Mouse (Mus musculus) CH12.LX (cell line): Measurements from ENCODE around the gene Myo5a. TPM values are rescaled to one million over a fixed set of nuclear protein-coding genes. Genes with fewer than 3 reads are reported as not detected.

Experiments
- DNase-seq: peaks from one replicate; pipeline ENCODE4 v3.0.0-alpha.2; 2013; ENCODE audit errors: extremely low read depth
- H3K27ac ChIP-seq: 2 replicates; pipeline ENCODE4 v1.5.1; 2012; ENCODE audit warnings: low read depth, mild to moderate bottlenecking, control low read depth, moderate library complexity; ENCODE audit not compliant: insufficient read depth
- H3K27me3 ChIP-seq: replicated peaks from 2 replicates; pipeline ENCODE3; 2012; ENCODE audit warnings: inconsistent platforms
- H3K36me3 ChIP-seq, 2 experiments: replicated peaks in 1 of 2; 2 replicates each; pipeline versions ENCODE3 to v1.6.1; 2012; ENCODE audit warnings: inconsistent platforms in 1 of 2, low read length in 1 of 2, mild to moderate bottlenecking in 1 of 2, mixed read lengths in 1 of 2, moderate library complexity in 1 of 2; ENCODE audit not compliant: control insufficient read depth in 1 of 2, insufficient read depth in 1 of 2
- H3K4me1 ChIP-seq, 2 experiments: 2 replicates each; pipeline ENCODE4 v1.6.1; 2012; ENCODE audit warnings: inconsistent platforms in 1 of 2, moderate library complexity in 1 of 2; ENCODE audit not compliant: insufficient read depth in 2 of 2, control insufficient read depth in 1 of 2
- H3K4me2 ChIP-seq: 2 replicates; pipeline ENCODE4 v1.6.1; 2012; ENCODE audit warnings: low read depth, mild to moderate bottlenecking, control low read depth; ENCODE audit not compliant: poor library complexity, insufficient read depth, severe bottlenecking
- H3K4me3 ChIP-seq, 3 experiments: fragments of 150-350 bp in 1 of 3; sonication (generic) in 1 of 3; replicated peaks in 1 of 3; 2 replicates each; pipeline versions ENCODE3 to v1.5.1; 2011 to 2012; ENCODE audit warnings: low read depth in 2 of 3, low read length in 2 of 3, mild to moderate bottlenecking in 2 of 3, moderate library complexity in 2 of 3, control low read depth in 1 of 3, improper control_type of control experiment in 1 of 3, inconsistent platforms in 1 of 3, mixed read lengths in 1 of 3; ENCODE audit not compliant: poor library complexity in 1 of 3
- H3K79me2 ChIP-seq: replicated peaks from 2 replicates; pipeline ENCODE4 v1.6.1; 2012; ENCODE audit warnings: mild to moderate bottlenecking, moderate library complexity; ENCODE audit not compliant: control insufficient read depth, poor library complexity, insufficient read depth, severe bottlenecking; ENCODE audit errors: extremely low read depth
- H3K9ac ChIP-seq: 2 replicates; pipeline ENCODE4 v1.6.1; 2012; ENCODE audit warnings: low read depth, mild to moderate bottlenecking, control low read depth, moderate library complexity; ENCODE audit not compliant: insufficient read depth
- H3K9me3 ChIP-seq: replicated peaks from 2 replicates; pipeline ENCODE3; 2012; ENCODE audit warnings: low read length, inconsistent platforms, mixed read lengths
- ELF1 ChIP-seq: IDR thresholded peaks from 2 replicates; pipeline ENCODE4 v1.6.1; 2014; ENCODE audit warnings: low read depth, mild to moderate bottlenecking, inconsistent platforms, low read length, improper control_type of control experiment
- ETS1 ChIP-seq: conservative IDR thresholded peaks from 2 replicates; pipeline ENCODE4 v1.6.1; 2012; ENCODE audit warnings: low read depth, mild to moderate bottlenecking, inconsistent platforms, low read length, improper control_type of control experiment, moderate library complexity
- JUN ChIP-seq: IDR thresholded peaks from 2 replicates; pipeline ENCODE4 v1.6.1; 2011; ENCODE audit warnings: low read depth, mild to moderate bottlenecking, low read length, improper control_type of control experiment, moderate library complexity; ENCODE audit not compliant: insufficient read depth
- MAFK ChIP-seq: IDR thresholded peaks from 2 replicates; pipeline ENCODE4 v1.6.1; 2011; ENCODE audit warnings: low read length, improper control_type of control experiment; ENCODE audit not compliant: insufficient replicate concordance
- MAZ ChIP-seq: IDR thresholded peaks from 2 replicates; pipeline ENCODE4 v1.6.1; 2012; ENCODE audit warnings: low read depth, mild to moderate bottlenecking, inconsistent platforms, low read length, improper control_type of control experiment, moderate library complexity
- MXI1 ChIP-seq: IDR thresholded peaks from 2 replicates; pipeline ENCODE4 v1.6.1; 2011; ENCODE audit warnings: mild to moderate bottlenecking, low read depth, low read length, improper control_type of control experiment
- MYC ChIP-seq: IDR thresholded peaks from 2 replicates; pipeline ENCODE4 v1.6.1; 2011; ENCODE audit warnings: low read depth, mild to moderate bottlenecking, improper control_type of control experiment, low read length
- PAX5 ChIP-seq: IDR thresholded peaks from 2 replicates; pipeline ENCODE4 v1.6.1; 2012; ENCODE audit warnings: low read length, inconsistent platforms, mixed read lengths
- POLR2A ChIP-seq: IDR thresholded peaks from 2 replicates; pipeline ENCODE4 v1.6.1; 2011; ENCODE audit warnings: low read depth, mild to moderate bottlenecking, improper control_type of control experiment, low read length
- RAD21 ChIP-seq: IDR thresholded peaks from 2 replicates; pipeline ENCODE4 v1.6.1; 2011; ENCODE audit warnings: low read depth, mild to moderate bottlenecking, low read length, improper control_type of control experiment, moderate library complexity
- SMC3 ChIP-seq: IDR thresholded peaks from 2 replicates; pipeline ENCODE4 v1.6.1; 2011; ENCODE audit warnings: low read depth, low read length, improper control_type of control experiment
- TBP ChIP-seq: conservative IDR thresholded peaks from 2 replicates; pipeline ENCODE4 v1.6.1; 2011; ENCODE audit warnings: low read depth, low read length, improper control_type of control experiment
- UBTF ChIP-seq: IDR thresholded peaks from 2 replicates; pipeline ENCODE4 v1.6.1; 2012; ENCODE audit warnings: low read depth, mild to moderate bottlenecking, inconsistent platforms, low read length, improper control_type of control experiment, moderate library complexity
- USF2 ChIP-seq: conservative IDR thresholded peaks from 2 replicates; pipeline ENCODE4 v1.6.1; 2011; ENCODE audit warnings: low read depth, low read length, improper control_type of control experiment
- ZKSCAN1 ChIP-seq: IDR thresholded peaks from 2 replicates; pipeline ENCODE4 v1.6.1; 2012; ENCODE audit warnings: low read depth, inconsistent platforms, low read length, improper control_type of control experiment, borderline replicate concordance
- dilution Hi-C: fragments of 300-500 bp; cut with MboI; formaldehyde crosslinking; loops from 2 replicates; pipeline ENCODE4 v1.14.3; 2020; ENCODE audit warnings: low sequenced_read_pairs; ENCODE audit not compliant: extremely low pct_unique_long_range_greater_than_20kb, extremely low pct_ligation_motif_present
- in situ Hi-C: fragments of 300-500 bp; cut with MboI; formaldehyde crosslinking; loops from 3 replicates; pipeline ENCODE4 v1.14.3; 2019; ENCODE audit warnings: low sequenced_read_pairs, low pct_ligation_motif_present, low pct_unique_long_range_greater_than_20kb, mixed read lengths
- polyA plus RNA-seq: library from polyadenylated mRNA; unstranded; fragments of >175 nt; gene quantifications from 2 replicates; pipeline ENCODE4 v1.2.1, GENCODE M21; 2012; ENCODE audit warnings: low read depth; ENCODE audit not compliant: insufficient read length
- total RNA-seq, 2 experiments: library from RNA; depleted of rRNA; stranded (reverse); fragments of 300-350 nt in 1 of 2; fragments of >200 nt in 1 of 2; gene quantifications; 2 replicates each; pipeline ENCODE4 v1.2.3; 2012 to 2014

Myo5a gene
- total and polyA plus RNA-seq, 3 experiments, result 55.0 to 107 (median 66.6) TPM

DNA sequence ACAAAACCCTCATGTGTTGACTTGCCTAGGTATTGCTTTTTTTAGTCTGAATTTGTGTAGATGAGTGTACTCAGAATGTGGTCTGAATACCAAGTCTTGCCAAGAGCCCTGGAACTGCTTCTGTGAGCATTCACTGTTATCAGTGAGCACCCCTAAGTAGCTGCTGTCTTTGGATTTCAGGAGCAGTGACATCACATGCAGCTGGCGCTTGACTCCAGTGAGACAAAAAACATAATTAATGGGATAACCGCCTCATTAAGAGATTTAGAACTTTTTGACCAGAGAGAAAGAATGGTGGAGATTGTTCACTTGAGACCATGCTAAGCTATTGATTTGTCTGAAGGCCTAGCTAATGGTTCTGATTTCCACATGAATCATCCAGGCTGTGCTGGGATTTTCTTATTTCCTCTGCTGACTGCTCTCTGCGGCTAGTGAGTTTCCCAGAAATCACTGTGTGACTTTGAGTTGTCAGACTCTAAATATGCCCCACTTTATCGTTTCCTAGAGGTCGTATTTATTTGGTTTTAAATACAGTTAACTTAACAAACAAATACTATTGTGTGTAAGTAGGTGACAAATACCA, 14.5 kb downstream of the Myo5a start:
- peaks cover 49% of the 10 kb centered on the region for H3K79me2 ChIP-seq
- no peak for DNase-seq
- no peak overlapping the region for H3K27ac ChIP-seq
- peaks cover 13% of the 10 kb centered on the region for H3K9me3 ChIP-seq
- H3K36me3 ChIP-seq, result peaks cover 3 to 24% of the 10 kb centered on the region in 2 experiments
- TF ChIP-seq MAZ (no peak), ETS1 (no peak), MYC (no peak), MXI1 (no peak), ZKSCAN1 (no peak)
- peaks cover 9 to 50% of the 10 kb centered on the region in 2 experiments for H3K4me1 ChIP-seq
- H3K4me3 ChIP-seq, result no peak overlapping the region
- in situ Hi-C loops, result no loop called here
- no peak overlapping the region for H3K9ac ChIP-seq
- dilution Hi-C loops, result no loop called here
- no peaks in the 10 kb centered on the region for H3K27me3 ChIP-seq
- no peak overlapping the region for H3K4me2 ChIP-seq

DNA sequence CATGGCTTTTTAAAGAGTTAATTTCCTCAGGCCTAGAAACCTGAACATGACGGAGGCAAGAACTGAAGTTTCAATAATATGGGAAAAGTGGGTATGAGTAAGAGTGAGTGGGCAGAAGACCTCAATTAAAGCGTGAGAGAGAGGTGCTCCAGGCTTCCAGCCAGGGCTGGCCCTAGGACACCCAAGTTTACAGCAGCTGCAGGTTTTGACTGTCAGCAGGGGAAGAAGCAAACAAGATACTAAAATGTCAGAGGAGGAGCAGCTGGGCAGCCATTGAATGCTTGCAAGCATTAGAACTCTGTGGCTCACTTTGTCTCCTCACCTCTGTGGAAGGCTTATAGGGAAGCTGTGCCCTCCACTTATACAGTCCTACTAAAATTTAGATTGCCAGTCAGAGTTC, 17.0 kb downstream of the Myo5a start:
- Histone ChIP-seq H3K79me2 (peaks cover 49% of the 10 kb centered on the region), H3K27ac (no peak overlapping the region), H3K4me2 (no peak overlapping the region), H3K4me3 (no peak overlapping the region), H3K36me3 (peaks cover 0 to 15% of the 10 kb centered on the region in 2 experiments), H3K27me3 (no peaks in the 10 kb centered on the region), H3K9me3 (no peaks in the 10 kb centered on the region)
- dilution Hi-C loops, result no loop called here
- no peak for DNase-seq
- TF ChIP-seq RAD21 (no peak), UBTF (no peak), JUN (no peak), TBP (no peak), POLR2A (no peak), MAFK (no peak), MYC (no peak), SMC3 (no peak)
- TF ChIP-seq, all 38 proteins: peak for 0
- no peak overlapping the region for H3K9ac ChIP-seq
- in situ Hi-C loops, result no loop called here
- peaks cover 13 to 69% of the 10 kb centered on the region in 2 experiments for H3K4me1 ChIP-seq

DNA sequence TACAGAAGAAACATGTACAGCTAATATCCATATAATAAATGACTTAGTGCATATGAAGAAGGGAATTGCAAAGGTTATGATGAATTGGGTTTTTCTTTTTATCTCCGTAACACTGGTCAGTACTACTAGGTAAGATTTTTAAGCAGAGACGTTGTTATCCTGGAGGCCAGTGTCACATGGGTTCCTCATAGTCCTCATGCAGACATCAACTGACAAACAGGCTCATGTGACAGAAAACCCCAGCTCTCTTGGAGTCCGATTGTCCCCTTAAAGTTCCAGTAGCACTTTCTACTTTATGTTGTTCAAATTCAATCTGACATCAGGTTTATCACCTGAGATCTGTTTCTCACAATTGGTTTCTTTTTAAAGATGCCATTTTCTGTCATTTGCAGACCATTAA, 18.5 kb downstream of the Myo5a start:
- Histone ChIP-seq H3K9me3 (no peaks in the 10 kb centered on the region), H3K4me1 (peaks cover 14 to 79% of the 10 kb centered on the region in 2 experiments), H3K36me3 (peaks cover 0 to 11% of the 10 kb centered on the region in 2 experiments), H3K27me3 (no peaks in the 10 kb centered on the region), H3K27ac (no peak overlapping the region), H3K4me2 (no peak overlapping the region), H3K79me2 (peaks cover 58% of the 10 kb centered on the region), H3K9ac (no peak overlapping the region), H3K4me3 (no peak overlapping the region)
- no peak for TF ChIP-seq ELF1
- 0 out of 2 replicates have a peak, but pooled peaks have one; percentile 13 for TF ChIP-seq USF2
- TF ChIP-seq PAX5, result no peak
- no peak for DNase-seq
- dilution Hi-C loops, result no loop called here
- in situ Hi-C loops, result no loop called here
